Mouse (Mus musculus) hindbrain, postnatal 0 days (tissue): ENCODE measurements around the gene Swi5. TPM values are rescaled to one million over a fixed set of nuclear protein-coding genes. Genes with fewer than 3 reads are reported as not detected.
"Not testable (repeated sequence)": the region's sequence is repeated elsewhere in the genome, so short reads cannot be mapped to it uniquely, and the experiment has no call there.

Source experiments
- ATAC-seq: fragments of 200-750 bp; cut with Nextera tagmentation; 2 replicates; pipeline ENCODE4 v1.8.0; 2017; ENCODE audit warnings: mild to moderate bottlenecking, moderate TSS enrichment, moderate library complexity
- DNase-seq: peaks from one replicate; pipeline ENCODE4 v3.0.0-alpha.2; 2015; ENCODE audit warnings: low spot score
- H3K27ac ChIP-seq: fragments of 300-500 bp; sonication (generic); 2 replicates; pipeline ENCODE4 v1.5.1; 2014; ENCODE audit warnings: mild to moderate bottlenecking
- H3K27me3 ChIP-seq: fragments of 300-500 bp; sonication (generic); 2 replicates; pipeline ENCODE4 v1.6.1; 2014; ENCODE audit warnings: low read length, mixed read lengths; ENCODE audit not compliant: insufficient read depth
- H3K36me3 ChIP-seq: fragments of 300-500 bp; sonication (generic); 2 replicates; pipeline ENCODE4 v1.6.1; 2014; ENCODE audit warnings: low read length, mixed read lengths; ENCODE audit not compliant: insufficient read depth
- H3K4me1 ChIP-seq: fragments of 300-500 bp; sonication (generic); 2 replicates; pipeline ENCODE4 v1.6.1; 2014; ENCODE audit warnings: antibody characterized with exemption, low read length, mixed read lengths; ENCODE audit not compliant: insufficient read depth
- H3K4me2 ChIP-seq: fragments of 300-500 bp; sonication (generic); 2 replicates; pipeline ENCODE4 v1.6.1; 2014; ENCODE audit warnings: low read depth, mild to moderate bottlenecking, low read length, moderate library complexity, mixed read lengths
- H3K4me3 ChIP-seq: fragments of 300-500 bp; sonication (generic); 2 replicates; pipeline ENCODE4 v1.5.1; 2014; ENCODE audit warnings: low read length
- H3K9ac ChIP-seq: fragments of 300-500 bp; sonication (generic); replicated peaks from 2 replicates; pipeline ENCODE4 v1.6.1; 2014; ENCODE audit warnings: mild to moderate bottlenecking, low read length, moderate library complexity, mixed read lengths
- H3K9me3 ChIP-seq: fragments of 300-500 bp; sonication (generic); 2 replicates; pipeline ENCODE4 v1.6.1; 2016; ENCODE audit warnings: low read length, mixed read lengths
- CTCF ChIP-seq: IDR thresholded peaks from 2 replicates; pipeline ENCODE4 v1.5.1; 2016; ENCODE audit warnings: antibody characterized with exemption, control low read depth, low read depth
- WGBS: fragments of 180-500 bp; shearing (Covaris S2); extraction: QIAGEN DNeasy Blood & Tissue Kit; methylation state at CpG from one replicate; pipeline ENCODE4 v1.1.7; 2014; 5-methylcytosine and 5-hydroxymethylcytosine counted together
- polyA plus RNA-seq: library from polyadenylated mRNA; unstranded; fragments of >200 nt; fragmentation: Nextera tagmentation; extraction: Ambion mirVana; gene quantifications from 2 replicates; pipeline ENCODE4 v1.2.1, GENCODE M21; 2015
- total RNA-seq: library from RNA; depleted of rRNA; stranded (reverse); fragments of >200 nt; gene quantifications from 2 replicates; pipeline ENCODE4 v1.2.3, GENCODE M21; 2014

Swi5 gene
- total and polyA plus RNA-seq, 2 experiments from 2014 or later: 319 to 487 TPM

DNA sequence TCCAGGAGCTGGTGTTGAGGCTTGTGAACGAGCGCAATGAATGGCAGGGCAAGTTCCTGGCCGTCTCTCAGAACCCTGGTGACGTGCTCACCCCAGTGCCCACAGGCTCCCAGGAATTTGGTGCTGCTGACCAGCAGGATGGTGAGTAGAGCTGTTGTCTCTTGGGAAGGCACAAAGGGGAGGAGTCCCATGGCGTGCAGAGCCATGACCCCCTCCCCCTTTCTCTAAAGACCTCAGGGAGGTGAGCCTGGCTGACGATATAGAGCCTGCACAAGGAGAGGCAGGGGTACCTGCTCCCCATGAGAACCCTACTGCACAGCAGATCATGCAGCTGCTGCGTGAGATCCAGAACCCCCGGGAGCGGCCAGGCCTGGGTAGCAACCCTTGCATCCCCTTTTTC lies 18.3 kb upstream of the Swi5 start:
- Histone ChIP-seq H3K9me3 (no peaks in the 10 kb centered on the region), H3K27me3 (no peaks in the 10 kb centered on the region), H3K27ac (no peak overlapping the region), H3K36me3 (peaks cover 65% of the 10 kb centered on the region), H3K4me2 (no peak overlapping the region), H3K4me3 (no peak overlapping the region), H3K4me1 (no peaks in the 10 kb centered on the region), H3K9ac (no peak overlapping the region)
- no peak for DNase-seq
- no peak for TF ChIP-seq CTCF
- no peak for ATAC-seq
- WGBS: 81% methylated on average over 9 of the region's 9 CpGs

DNA sequence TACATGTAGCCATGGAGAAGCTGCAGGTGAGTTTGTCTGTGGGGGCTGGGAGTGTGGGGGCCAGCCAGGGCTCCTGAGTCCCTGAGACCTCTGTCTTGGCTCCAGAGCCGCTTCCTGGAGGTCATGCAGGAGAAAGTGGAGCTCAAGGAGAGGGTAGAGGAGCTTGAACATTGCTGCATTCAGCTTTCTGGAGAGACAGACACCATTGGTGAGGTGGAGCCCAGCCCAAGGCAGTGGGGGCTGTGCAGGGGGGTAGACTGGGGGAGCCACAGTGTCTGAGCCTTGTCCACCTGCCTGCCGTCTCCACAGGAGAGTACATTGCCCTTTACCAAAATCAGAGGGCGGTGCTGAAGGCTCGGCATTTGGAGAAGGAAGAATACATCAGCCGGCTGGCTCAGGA lies 17.8 kb upstream of the Swi5 start:
- TF ChIP-seq CTCF: no peak
- Histone ChIP-seq H3K27ac (no peak overlapping the region), H3K9me3 (no peaks in the 10 kb centered on the region), H3K36me3 (peaks cover 69% of the 10 kb centered on the region), H3K9ac (no peak overlapping the region), H3K27me3 (no peaks in the 10 kb centered on the region), H3K4me1 (no peaks in the 10 kb centered on the region), H3K4me2 (no peak overlapping the region), H3K4me3 (no peak overlapping the region)
- ATAC-seq (no peak), DNase-seq (no peak)
- WGBS: 88% methylated on average over 5 of the region's 5 CpGs

DNA sequence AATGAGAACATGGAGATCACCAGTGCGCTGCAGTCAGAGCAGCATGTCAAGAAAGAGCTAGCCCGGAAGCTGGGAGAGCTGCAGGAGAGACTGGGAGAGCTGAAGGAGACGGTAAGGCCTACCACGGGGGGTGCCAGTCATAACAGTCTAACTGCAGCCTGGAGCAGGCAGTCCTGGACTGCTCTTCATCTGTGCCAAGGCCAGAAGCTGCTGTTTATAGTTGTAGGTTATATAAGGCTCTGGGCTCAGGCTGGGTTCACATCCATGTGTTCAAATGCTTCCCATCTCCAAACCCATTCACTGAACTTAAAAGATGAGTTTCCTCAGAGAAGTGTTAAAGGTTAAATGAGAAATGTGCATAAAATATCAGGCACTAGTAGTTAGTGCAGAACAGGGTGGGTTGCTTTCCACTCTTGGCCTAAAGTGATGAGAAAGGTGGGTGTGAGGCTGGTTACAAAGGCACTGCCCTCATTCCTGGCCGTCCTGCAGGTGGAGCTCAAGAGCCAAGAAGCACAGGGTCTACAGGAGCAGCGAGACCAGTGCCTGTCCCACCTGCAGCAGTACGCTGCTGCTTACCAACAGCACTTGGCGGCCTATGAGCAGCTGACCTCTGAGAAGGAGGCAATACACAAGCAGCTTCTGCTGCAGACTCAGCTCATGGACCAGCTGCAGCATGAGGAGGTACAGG lies 16.4 kb upstream of the Swi5 start:
- H3K27ac ChIP-seq: no peak overlapping the region
- H3K27me3 ChIP-seq: no peaks in the 10 kb centered on the region
- H3K4me2 ChIP-seq: no peak overlapping the region
- peaks cover 68% of the 10 kb centered on the region for H3K36me3 ChIP-seq
- TF ChIP-seq CTCF: peak; percentile 77
- WGBS: 54% methylated on average over 8 of the region's 8 CpGs
- DNase-seq: peak; percentile 35
- H3K9me3 ChIP-seq: no peaks in the 10 kb centered on the region
- no peak overlapping the region for H3K4me3 ChIP-seq
- ATAC-seq: no peak
- no peaks in the 10 kb centered on the region for H3K4me1 ChIP-seq
- H3K9ac ChIP-seq: no peak overlapping the region

DNA sequence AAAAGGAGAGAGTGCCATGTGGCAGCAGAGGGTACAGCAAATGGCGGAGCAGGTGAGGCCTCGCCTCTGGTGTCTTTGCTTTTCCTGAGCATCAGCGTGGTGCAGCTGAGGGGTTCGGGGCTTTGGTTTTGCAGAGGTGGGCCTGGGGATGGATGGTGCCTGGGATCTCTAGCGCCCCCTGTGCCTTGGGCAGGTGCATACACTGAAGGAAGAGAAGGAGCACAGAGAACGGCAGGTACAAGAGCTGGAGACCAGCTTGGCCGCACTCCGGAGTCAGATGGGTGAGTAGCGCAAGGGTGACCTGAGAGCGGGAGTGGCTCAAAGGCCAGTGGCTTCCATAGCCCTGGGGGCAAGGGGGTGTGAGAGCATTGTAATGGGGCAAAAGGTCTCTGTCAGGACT lies 15.1 kb upstream of the Swi5 start:
- H3K4me1 ChIP-seq: no peaks in the 10 kb centered on the region
- H3K9ac ChIP-seq: no peak overlapping the region
- peak; percentile 45 for TF ChIP-seq CTCF
- no peaks in the 10 kb centered on the region for H3K27me3 ChIP-seq
- no peak overlapping the region for H3K4me3 ChIP-seq
- H3K27ac ChIP-seq: no peak overlapping the region
- ATAC-seq: no peak
- H3K4me2 ChIP-seq: no peak overlapping the region
- WGBS: 94% methylated on average over 9 of the region's 10 CpGs
- H3K9me3 ChIP-seq: no peaks in the 10 kb centered on the region
- DNase-seq: no peak
- H3K36me3 ChIP-seq: peaks cover 76% of the 10 kb centered on the region

DNA sequence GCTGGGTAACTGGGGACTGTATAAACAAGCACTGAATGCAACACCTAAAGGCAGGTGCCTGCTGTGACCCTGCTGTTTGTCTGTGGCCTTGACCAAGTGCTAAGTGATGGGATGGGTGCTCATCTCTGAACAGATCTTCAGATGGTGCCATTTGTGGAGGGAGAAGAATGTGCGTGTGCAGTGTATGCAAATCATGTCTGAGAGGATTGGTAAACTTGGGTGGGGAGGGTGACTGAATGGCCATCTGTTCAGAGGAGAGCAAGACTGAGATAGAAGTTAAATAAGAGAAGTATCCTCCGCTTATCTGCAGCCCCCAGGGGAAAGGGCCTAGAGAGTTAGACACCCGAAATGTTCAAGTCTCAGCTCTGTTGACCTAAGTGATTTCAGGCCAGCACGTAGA lies 11.6 kb upstream of the Swi5 start:
- Histone ChIP-seq H3K4me1 (no peaks in the 10 kb centered on the region), H3K27me3 (no peaks in the 10 kb centered on the region), H3K9me3 (no peaks in the 10 kb centered on the region), H3K36me3 (peaks cover 62% of the 10 kb centered on the region), H3K4me3 (no peak overlapping the region), H3K27ac (no peak overlapping the region), H3K4me2 (no peak overlapping the region), H3K9ac (no peak overlapping the region)
- no peak for TF ChIP-seq CTCF
- whole genome bisulfite sequencing: 91% methylated on average over 4 of the region's 4 CpGs
- DNase-seq (no peak), ATAC-seq (no peak)

DNA sequence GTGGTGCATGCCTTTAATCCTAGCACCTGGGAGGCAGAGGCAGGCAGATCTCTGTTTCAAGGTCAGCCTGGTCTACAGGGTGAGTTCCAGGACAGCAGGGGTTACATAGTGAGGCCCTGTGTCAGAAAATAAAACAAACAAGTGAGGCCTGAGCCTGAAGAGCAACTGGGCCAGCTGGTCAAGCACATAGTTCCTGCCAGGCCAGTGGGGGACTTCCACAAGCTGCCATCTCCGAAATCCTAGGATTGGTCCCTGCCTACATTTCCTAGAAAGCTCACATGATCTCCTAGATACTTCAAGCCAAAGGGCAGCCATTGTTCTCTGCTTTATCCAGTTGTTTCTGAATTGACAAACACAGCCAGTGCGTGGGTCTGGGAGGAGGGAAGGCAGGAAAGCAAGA lies 8.0 kb upstream of the Swi5 start:
- 80% methylated on average over 2 of the region's 2 CpGs for WGBS
- peaks cover 38% of the 10 kb centered on the region for H3K36me3 ChIP-seq
- H3K4me2 ChIP-seq, ATAC-seq, H3K9me3 ChIP-seq, H3K9ac ChIP-seq, H3K4me3 ChIP-seq, H3K27ac ChIP-seq, DNase-seq, H3K27me3 ChIP-seq, H3K4me1 ChIP-seq: not testable (repeated sequence)

DNA sequence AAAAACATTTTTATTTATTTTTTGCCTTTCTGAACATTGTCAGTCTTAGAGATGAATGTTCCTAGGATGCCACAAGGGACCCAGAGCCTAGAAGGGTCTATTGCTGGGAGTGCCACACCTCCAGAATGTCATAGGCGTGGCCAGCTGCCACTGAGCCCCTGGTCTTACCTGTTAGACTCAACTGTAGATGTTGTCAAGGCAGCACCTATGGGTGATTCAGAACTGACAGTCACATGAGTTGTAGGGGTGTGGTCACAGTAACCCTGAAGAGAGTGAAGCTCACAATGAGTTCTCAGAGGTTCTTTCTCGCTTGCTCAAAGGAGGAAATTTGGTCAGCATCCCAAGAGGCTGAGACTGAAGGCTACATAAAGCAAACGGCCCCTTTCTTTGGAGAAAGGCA lies 7.4 kb upstream of the Swi5 start:
- H3K36me3 ChIP-seq: peaks cover 35% of the 10 kb centered on the region
- no peak for ATAC-seq

More for the DNA sequence above, 7.4 kb upstream of the Swi5 start:
- H3K4me1 ChIP-seq: no peaks in the 10 kb centered on the region
- no peak overlapping the region for H3K9ac ChIP-seq
- TF ChIP-seq CTCF: no peak
- 89% methylated on average over 3 of the region's 3 CpGs for WGBS
- no peaks in the 10 kb centered on the region for H3K9me3 ChIP-seq
- H3K27me3 ChIP-seq: no peaks in the 10 kb centered on the region
- H3K4me3 ChIP-seq: no peak overlapping the region
- DNase-seq: no peak
- no peak overlapping the region for H3K27ac ChIP-seq
- H3K4me2 ChIP-seq: no peak overlapping the region
